Mouse (Mus musculus) midbrain, embryonic 11.5 days (tissue): Measurements from ENCODE around the gene Sh3gl3. TPM values are rescaled to one million over a fixed set of nuclear protein-coding genes. Genes with fewer than 3 reads are reported as not detected.
A peak's percentile ranks its signal among the peaks of the same experiment; 100 is the strongest.

Source experiments
- ATAC-seq: fragments of 200-750 bp; cut with Nextera tagmentation; 2 replicates; pipeline ENCODE4 v1.8.0; 2017; ENCODE audit warnings: moderate TSS enrichment, moderate library complexity; ENCODE audit not compliant: low FRiP score
- DNase-seq: peaks from one replicate; pipeline ENCODE4 v3.0.0; 2015; ENCODE audit warnings: low spot score; ENCODE audit errors: missing footprints
- H3K27ac ChIP-seq: fragments of 300-500 bp; sonication (generic); 2 replicates; pipeline ENCODE4 v1.5.1; 2014; ENCODE audit warnings: low read depth, low read length
- H3K27me3 ChIP-seq: fragments of 300-500 bp; sonication (generic); 2 replicates; pipeline ENCODE4 v1.6.1; 2014; ENCODE audit warnings: mild to moderate bottlenecking, low read length, moderate library complexity, mixed read lengths; ENCODE audit not compliant: control insufficient read depth, insufficient read depth
- H3K36me3 ChIP-seq: fragments of 300-500 bp; sonication (generic); 2 replicates; pipeline ENCODE4 v1.6.1; 2014; ENCODE audit warnings: mild to moderate bottlenecking, low read length, moderate library complexity, mixed read lengths; ENCODE audit not compliant: control insufficient read depth, insufficient read depth
- H3K4me1 ChIP-seq: fragments of 300-500 bp; sonication (generic); 2 replicates; pipeline ENCODE4 v1.6.1; 2014; ENCODE audit warnings: low read length; ENCODE audit not compliant: control insufficient read depth, insufficient read depth
- H3K4me2 ChIP-seq: fragments of 300-500 bp; sonication (generic); 2 replicates; pipeline ENCODE4 v1.6.1; 2014; ENCODE audit warnings: mild to moderate bottlenecking, moderate library complexity
- H3K4me3 ChIP-seq: fragments of 300-500 bp; sonication (generic); 2 replicates; pipeline ENCODE4 v1.5.1; 2014; ENCODE audit warnings: low read depth, low read length
- H3K9ac ChIP-seq: fragments of 300-500 bp; sonication (generic); 2 replicates; pipeline ENCODE4 v1.6.1; 2014; ENCODE audit warnings: low read length
- H3K9me3 ChIP-seq: fragments of 300-500 bp; sonication (generic); 2 replicates; pipeline ENCODE4 v1.6.1; 2016; ENCODE audit warnings: low read length; ENCODE audit not compliant: control insufficient read depth
- WGBS: fragments of 180-500 bp; shearing (Covaris S2); extraction: QIAGEN DNeasy Blood & Tissue Kit; methylation state at CpG from one replicate; pipeline ENCODE4 v1.1.7; 2014; 5-methylcytosine and 5-hydroxymethylcytosine counted together
- polyA plus RNA-seq: library from polyadenylated mRNA; unstranded; fragments of >200 nt; fragmentation: Nextera tagmentation; extraction: Ambion mirVana; gene quantifications from 2 replicates; pipeline ENCODE4 v1.2.1, GENCODE M21; 2014

Sh3gl3 gene
- polyA plus RNA-seq, 1 experiment from 2014 or later, result 16.4 TPM

DNA sequence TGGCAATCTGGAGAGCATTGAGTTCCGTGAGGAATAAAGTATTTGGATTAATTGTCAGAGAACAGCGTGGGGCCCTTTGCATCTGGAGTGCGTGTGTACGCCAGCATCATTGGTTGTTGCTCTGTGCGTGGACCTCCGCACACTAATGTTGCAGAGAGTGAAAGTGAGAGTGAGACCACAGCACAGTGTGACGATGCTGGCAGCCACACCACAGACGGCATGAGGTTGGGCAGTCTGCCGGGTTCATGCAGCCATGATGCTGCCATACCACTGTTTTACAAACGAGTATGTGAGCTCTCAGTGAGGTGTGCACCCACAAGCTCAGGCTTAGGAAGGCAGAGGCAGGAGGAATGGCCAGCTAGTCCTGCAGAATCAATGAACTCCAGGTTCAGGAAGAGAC, 120.4 kb downstream of the Sh3gl3 start:
- no peaks in the 10 kb centered on the region for H3K36me3 ChIP-seq
- H3K4me2 ChIP-seq, result no peak overlapping the region
- H3K27ac ChIP-seq, result no peak overlapping the region
- ATAC-seq, result no peak
- H3K4me1 ChIP-seq, result no peaks in the 10 kb centered on the region
- H3K27me3 ChIP-seq, result no peaks in the 10 kb centered on the region
- H3K4me3 ChIP-seq, result no peak overlapping the region
- no peaks in the 10 kb centered on the region for H3K9me3 ChIP-seq
- WGBS, result 83% methylated on average over 10 of the region's 10 CpGs
- peak; percentile 69 for DNase-seq
- H3K9ac ChIP-seq, result no peak overlapping the region

DNA sequence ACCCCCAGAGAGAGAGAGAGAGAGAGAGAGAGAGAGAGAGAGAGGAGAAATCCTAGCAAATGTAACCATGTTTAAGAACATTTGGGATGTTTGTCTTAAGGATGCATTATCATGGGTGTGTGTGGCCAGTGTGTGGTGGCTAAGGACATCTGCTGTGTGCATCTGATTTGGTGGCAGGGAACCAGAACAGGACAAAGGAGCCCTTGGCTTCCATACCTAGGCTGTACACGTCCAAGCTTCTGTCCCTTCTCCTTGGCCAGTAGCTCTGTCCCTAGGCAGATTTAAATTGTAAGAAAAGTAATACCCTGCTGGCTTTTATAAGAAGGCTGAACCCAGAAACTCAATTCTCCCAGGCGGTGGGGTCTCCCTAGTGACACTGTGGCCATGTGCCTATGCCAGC, 121.0 kb downstream of the Sh3gl3 start:
- no peak for ATAC-seq
- H3K4me1 ChIP-seq, result no peaks in the 10 kb centered on the region
- peak; percentile 60 for DNase-seq
- no peak overlapping the region for H3K4me3 ChIP-seq
- H3K27ac ChIP-seq, result no peak overlapping the region
- H3K9ac ChIP-seq, result no peak overlapping the region
- WGBS, result 79% methylated on average over 2 of the region's 2 CpGs
- H3K27me3 ChIP-seq, result no peaks in the 10 kb centered on the region
- no peaks in the 10 kb centered on the region for H3K36me3 ChIP-seq
- H3K9me3 ChIP-seq, result no peaks in the 10 kb centered on the region
- H3K4me2 ChIP-seq, result no peak overlapping the region

DNA sequence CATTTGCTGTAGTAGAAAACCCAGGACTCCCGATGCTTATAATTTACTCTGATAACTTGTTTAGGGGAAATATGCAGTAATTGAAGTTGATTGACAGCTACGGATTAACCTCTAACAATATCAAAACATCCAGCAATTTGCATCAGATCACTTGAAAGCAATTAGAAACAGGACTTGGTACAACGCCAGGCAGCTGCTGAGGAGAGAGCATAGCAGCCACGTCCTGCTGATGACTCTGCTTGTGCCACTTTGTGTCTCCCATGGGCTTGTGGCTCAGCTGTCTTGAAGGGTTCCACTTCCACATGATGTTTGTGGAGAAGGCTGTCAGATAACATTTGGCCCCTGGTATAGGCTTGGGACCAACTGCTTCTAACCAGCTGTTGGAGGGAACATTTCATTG, 134.8 kb downstream of the Sh3gl3 start:
- Histone ChIP-seq H3K27me3 (no peaks in the 10 kb centered on the region), H3K4me2 (no peak overlapping the region), H3K4me1 (no peaks in the 10 kb centered on the region), H3K36me3 (no peaks in the 10 kb centered on the region), H3K4me3 (no peak overlapping the region), H3K27ac (no peak overlapping the region), H3K9ac (no peak overlapping the region), H3K9me3 (no peaks in the 10 kb centered on the region)
- WGBS, result 78% methylated on average over 4 of the region's 4 CpGs
- DNase-seq (no peak), ATAC-seq (no peak)

DNA sequence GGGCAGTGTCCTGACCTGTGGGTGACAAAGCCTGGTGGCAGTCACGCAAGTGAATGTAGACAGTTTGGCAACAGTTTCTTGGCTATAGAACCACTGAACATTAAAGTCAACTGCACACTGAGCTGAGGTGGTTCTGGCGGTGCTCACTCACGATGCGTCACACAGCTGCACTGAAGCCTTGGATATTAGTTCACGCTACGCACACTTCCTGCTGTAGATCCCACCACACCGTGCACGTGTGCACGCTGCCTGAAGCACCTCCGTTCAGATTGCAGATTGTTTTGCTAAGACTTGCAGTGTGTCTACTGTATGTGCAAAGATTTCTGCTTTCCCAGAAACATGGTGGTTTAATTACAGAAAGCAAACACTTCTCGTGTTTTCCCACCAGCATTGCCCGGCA, 144.9 kb downstream of the Sh3gl3 start:
- WGBS, result 92% methylated on average over 12 of the region's 12 CpGs
- ATAC-seq, result no peak

DNA sequence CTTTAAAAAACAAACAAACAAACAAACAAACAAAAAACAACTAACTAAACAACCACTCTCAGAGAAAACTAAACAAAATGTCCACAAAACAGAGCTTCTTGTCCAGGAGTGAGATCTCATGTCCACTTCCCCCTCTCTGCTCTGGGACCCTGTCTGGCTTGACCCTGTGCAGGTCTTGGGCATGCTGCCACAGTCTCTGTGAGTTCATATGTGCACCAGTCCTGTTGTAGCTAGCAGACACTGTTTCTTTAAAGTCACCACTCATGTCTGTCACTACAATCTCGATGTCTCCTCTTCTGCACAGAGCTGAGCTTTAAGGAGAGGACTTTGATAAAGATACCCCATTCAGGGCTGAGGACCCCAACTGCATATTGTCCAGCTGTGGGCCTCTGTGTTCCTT, 153.0 kb downstream of the Sh3gl3 start:
- no peak overlapping the region for H3K4me2 ChIP-seq
- H3K4me1 ChIP-seq, result no peaks in the 10 kb centered on the region
- H3K36me3 ChIP-seq, result no peaks in the 10 kb centered on the region
- no peaks in the 10 kb centered on the region for H3K27me3 ChIP-seq
- no peak overlapping the region for H3K27ac ChIP-seq
- H3K4me3 ChIP-seq, result no peak overlapping the region
- DNase-seq, result no peak
- whole genome bisulfite sequencing, result 60% methylated on average over 1 of the region's 1 CpGs
- H3K9ac ChIP-seq, result no peak overlapping the region
- H3K9me3 ChIP-seq, result no peaks in the 10 kb centered on the region
- no peak for ATAC-seq

More for the DNA sequence above, 144.9 kb downstream of the Sh3gl3 start:
- Histone ChIP-seq H3K4me1 (no peaks in the 10 kb centered on the region), H3K9ac (no peak overlapping the region), H3K27ac (no peak overlapping the region), H3K4me2 (no peak overlapping the region), H3K27me3 (no peaks in the 10 kb centered on the region), H3K4me3 (no peak overlapping the region), H3K9me3 (no peaks in the 10 kb centered on the region), H3K36me3 (no peaks in the 10 kb centered on the region)
- peak; percentile 33 for DNase-seq

GRCm38 (mm10) chr7:82327201-82327600, 153.6 kb downstream of the Sh3gl3 start:
- H3K9me3 ChIP-seq, result no peaks in the 10 kb centered on the region
- H3K4me3 ChIP-seq, result no peak overlapping the region
- ATAC-seq (no peak), DNase-seq (no peak)
- H3K9ac ChIP-seq, result no peak overlapping the region
- no peak overlapping the region for H3K4me2 ChIP-seq
- no peaks in the 10 kb centered on the region for H3K27me3 ChIP-seq
- no peak overlapping the region for H3K27ac ChIP-seq
- no peaks in the 10 kb centered on the region for H3K36me3 ChIP-seq
- whole genome bisulfite sequencing, result 74% methylated on average over 4 of the region's 4 CpGs
- no peaks in the 10 kb centered on the region for H3K4me1 ChIP-seq

DNA sequence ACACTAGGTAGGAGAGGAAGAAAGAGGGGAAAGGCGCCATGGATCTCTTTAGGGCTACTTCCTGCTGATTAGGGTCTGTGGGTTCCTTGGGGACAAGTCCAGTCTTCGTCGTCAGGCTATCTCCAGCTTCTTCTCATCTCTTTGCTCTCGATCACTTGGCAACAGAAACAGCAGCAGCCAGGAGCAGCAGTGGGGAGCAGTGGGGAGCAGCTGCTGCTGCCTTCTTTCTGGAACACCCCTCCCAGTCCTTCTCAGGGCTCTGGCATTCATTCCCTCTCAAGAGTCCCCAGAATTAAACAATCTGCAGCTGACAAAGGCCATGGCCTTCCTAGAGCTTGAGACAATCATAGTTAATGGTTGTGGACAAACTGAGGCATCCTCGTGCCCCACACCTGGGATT, 154.2 kb downstream of the Sh3gl3 start:
- Histone ChIP-seq H3K4me2 (no peak overlapping the region), H3K27me3 (no peaks in the 10 kb centered on the region), H3K9ac (no peak overlapping the region), H3K27ac (no peak overlapping the region), H3K36me3 (no peaks in the 10 kb centered on the region), H3K9me3 (no peaks in the 10 kb centered on the region), H3K4me1 (no peaks in the 10 kb centered on the region), H3K4me3 (no peak overlapping the region)
- WGBS, result 66% methylated on average over 5 of the region's 5 CpGs
- DNase-seq, result no peak
- no peak for ATAC-seq

GRCm38 (mm10) chr7:82329831-82330230, 156.2 kb downstream of the Sh3gl3 start:
- DNase-seq (no peak), ATAC-seq (no peak)
- no peaks in the 10 kb centered on the region for H3K4me1 ChIP-seq
- no peak overlapping the region for H3K4me2 ChIP-seq
- no peaks in the 10 kb centered on the region for H3K9me3 ChIP-seq
- no peak overlapping the region for H3K9ac ChIP-seq
- no peak overlapping the region for H3K27ac ChIP-seq
- WGBS, result 55% methylated on average over 4 of the region's 4 CpGs
- H3K36me3 ChIP-seq, result no peaks in the 10 kb centered on the region
- H3K4me3 ChIP-seq, result no peak overlapping the region
- H3K27me3 ChIP-seq, result peaks cover 7% of the 10 kb centered on the region

GRCm38 (mm10) chr7:82330860-82331259, 157.2 kb downstream of the Sh3gl3 start:
- WGBS, result 80% methylated on average over 6 of the region's 6 CpGs
- no peak overlapping the region for H3K4me3 ChIP-seq

GRCm38 (mm10) chr7:82334000-82334399, 160.4 kb downstream of the Sh3gl3 start:
- WGBS, result 75% methylated on average over 1 of the region's 1 CpGs
- no peaks in the 10 kb centered on the region for H3K36me3 ChIP-seq
- no peak for ATAC-seq
- H3K27me3 ChIP-seq, result peaks cover 31% of the 10 kb centered on the region
- DNase-seq, result no peak
- no peak overlapping the region for H3K4me3 ChIP-seq
- H3K4me2 ChIP-seq, result no peak overlapping the region
- H3K9ac ChIP-seq, result no peak overlapping the region
- H3K4me1 ChIP-seq, result no peaks in the 10 kb centered on the region
- no peaks in the 10 kb centered on the region for H3K9me3 ChIP-seq
- H3K27ac ChIP-seq, result no peak overlapping the region

More at GRCm38 (mm10) chr7:82330860-82331259, 157.2 kb downstream of the Sh3gl3 start:
- DNase-seq (no peak), ATAC-seq (no peak)
- no peak overlapping the region for H3K9ac ChIP-seq
- H3K36me3 ChIP-seq, result no peaks in the 10 kb centered on the region
- no peak overlapping the region for H3K4me2 ChIP-seq
- peaks cover 18% of the 10 kb centered on the region for H3K27me3 ChIP-seq
- H3K27ac ChIP-seq, result no peak overlapping the region
- no peaks in the 10 kb centered on the region for H3K4me1 ChIP-seq
- H3K9me3 ChIP-seq, result no peaks in the 10 kb centered on the region
